Mouse (Mus musculus): ENCODE data around the gene Retn.

The Retn gene

GRCm38 (mm10) chr8:3655526-3655925 lies at the start of gene Retn:
Retn (plus strand) TSS chr8:3655770.
- DNase-seq = no peak

- DNase-seq = no peak
These were observed 49.0 kb upstream of the Retn start for GRCm38 (mm10) chr8:3606593-3606992.

- DNase-seq = no peak
These were observed 47.7 kb upstream of the Retn start for GRCm38 (mm10) chr8:3607822-3608221.

GRCm38 (mm10) chr8:3609046-3609815 lies 46.3 kb upstream of the Retn start:
- no peak for DNase-seq

GRCm38 (mm10) chr8:3609816-3610150 lies 45.8 kb upstream of the Retn start:
- DNase-seq = no peak

GRCm38 (mm10) chr8:3621199-3621970 lies 34.2 kb upstream of the Retn start, which contains the start of the genes Xab2 and Pet100:
Xab2 (minus strand) TSS chr8:3621316.
Pet100 (plus strand) TSS chr8:3621548.
- DNase-seq = peak; percentile 98

- no peak for DNase-seq
These were observed 33.5 kb upstream of the Retn start for GRCm38 (mm10) chr8:3622119-3622518.

- DNase-seq = no peak
These were observed 30.1 kb upstream of the Retn start, which contains the start of gene Pcp2 for GRCm38 (mm10) chr8:3625445-3625844. Pcp2 (minus strand) TSS chr8:3625545.

- DNase-seq = no peak
These were observed 28.6 kb upstream of the Retn start for GRCm38 (mm10) chr8:3626971-3627370.

- DNase-seq = no peak
These were observed 27.6 kb upstream of the Retn start for GRCm38 (mm10) chr8:3628014-3628413.

- DNase-seq = peak; percentile 90
These were observed 24.7 kb upstream of the Retn start, which contains the start of gene Stxbp2 for GRCm38 (mm10) chr8:3630647-3631477. Stxbp2 (plus strand) TSS chr8:3630955.

GRCm38 (mm10) chr8:3631478-3631875 lies 24.1 kb upstream of the Retn start:
- peak; percentile 68 for DNase-seq

- peak; percentile 74 for DNase-seq
These were observed 9.8 kb upstream of the Retn start for GRCm38 (mm10) chr8:3645804-3646203.

- DNase-seq = no peak
These were observed 8.6 kb upstream of the Retn start for GRCm38 (mm10) chr8:3646824-3647531.

- no peak for DNase-seq
These were observed 8.0 kb upstream of the Retn start for GRCm38 (mm10) chr8:3647561-3647960.

- no peak for DNase-seq
These were observed 7.3 kb upstream of the Retn start for GRCm38 (mm10) chr8:3648268-3648667.

GRCm38 (mm10) chr8:3648990-3649389 lies 6.6 kb upstream of the Retn start:
- no peak for DNase-seq

- no peak for DNase-seq
These were observed 2.7 kb upstream of the Retn start for GRCm38 (mm10) chr8:3652845-3653244.

- DNase-seq = no peak
These were observed 653 bp upstream of the Retn start for GRCm38 (mm10) chr8:3654726-3655508.

GRCm38 (mm10) chr8:3656725-3657381 lies 1.3 kb downstream of the Retn start:
- no peak for DNase-seq

- no peak for DNase-seq
These were observed 5.3 kb downstream of the Retn start for GRCm38 (mm10) chr8:3660889-3661288.
